Mouse (Mus musculus) embryonic fibroblast, embryonic 13.5 days (primary cell): ENCODE measurements around the gene Limk2. TPM values are rescaled to one million over a fixed set of nuclear protein-coding genes. Genes with fewer than 3 reads are reported as not detected.

Experiments used
- H3K27ac ChIP-seq: 2 replicates; pipeline ENCODE4 v1.5.1; 2012; ENCODE audit warnings: low read length, control low read depth, inconsistent platforms; ENCODE audit not compliant: insufficient read depth
- H3K4me1 ChIP-seq: 2 replicates; pipeline ENCODE4 v1.6.1; 2011; ENCODE audit warnings: low read length; ENCODE audit not compliant: control insufficient read depth, insufficient read depth
- H3K4me3 ChIP-seq: 2 replicates; pipeline ENCODE4 v1.5.1; 2011; ENCODE audit warnings: mild to moderate bottlenecking, control low read depth, low read length; ENCODE audit not compliant: insufficient read depth
- CTCF ChIP-seq: IDR thresholded peaks from 2 replicates; pipeline ENCODE4 v1.5.1; 2011; ENCODE audit warnings: mild to moderate bottlenecking, control low read depth, low read length, moderate library complexity, borderline replicate concordance; ENCODE audit not compliant: insufficient read depth
- POLR2A ChIP-seq: IDR thresholded peaks from 2 replicates; pipeline ENCODE4 v1.6.1; 2011; ENCODE audit warnings: low read depth, mild to moderate bottlenecking, control low read depth, low read length, moderate library complexity
- polyA plus RNA-seq: library from polyadenylated mRNA; stranded (reverse); fragments of >200 nt; gene quantifications from 2 replicates; pipeline ENCODE4 v1.2.4, GENCODE M21; 2011; ENCODE audit warnings: low read depth; ENCODE audit not compliant: missing spikeins, insufficient read length

Gene Limk2
- polyA plus RNA-seq, 1 experiment = 58.3 TPM

GRCm38 (mm10) chr11:3416399-3416798 lies 7.4 kb upstream of the Limk2 start:
- Histone ChIP-seq H3K4me3 (no peak overlapping the region), H3K27ac (no peak overlapping the region), H3K4me1 (no peaks in the 10 kb centered on the region)
- TF ChIP-seq CTCF (no peak), POLR2A (no peak)

- H3K27ac ChIP-seq = no peak overlapping the region
- 0 out of 2 replicates have a peak, but pooled peaks cover 2% of the 10 kb centered on the region for H3K4me1 ChIP-seq
- no peak overlapping the region for H3K4me3 ChIP-seq
- TF ChIP-seq CTCF (no peak), POLR2A (no peak)
Observed at GRCm38 (mm10) chr11:3412111-3412510, 3.1 kb upstream of the Limk2 start.

DNA sequence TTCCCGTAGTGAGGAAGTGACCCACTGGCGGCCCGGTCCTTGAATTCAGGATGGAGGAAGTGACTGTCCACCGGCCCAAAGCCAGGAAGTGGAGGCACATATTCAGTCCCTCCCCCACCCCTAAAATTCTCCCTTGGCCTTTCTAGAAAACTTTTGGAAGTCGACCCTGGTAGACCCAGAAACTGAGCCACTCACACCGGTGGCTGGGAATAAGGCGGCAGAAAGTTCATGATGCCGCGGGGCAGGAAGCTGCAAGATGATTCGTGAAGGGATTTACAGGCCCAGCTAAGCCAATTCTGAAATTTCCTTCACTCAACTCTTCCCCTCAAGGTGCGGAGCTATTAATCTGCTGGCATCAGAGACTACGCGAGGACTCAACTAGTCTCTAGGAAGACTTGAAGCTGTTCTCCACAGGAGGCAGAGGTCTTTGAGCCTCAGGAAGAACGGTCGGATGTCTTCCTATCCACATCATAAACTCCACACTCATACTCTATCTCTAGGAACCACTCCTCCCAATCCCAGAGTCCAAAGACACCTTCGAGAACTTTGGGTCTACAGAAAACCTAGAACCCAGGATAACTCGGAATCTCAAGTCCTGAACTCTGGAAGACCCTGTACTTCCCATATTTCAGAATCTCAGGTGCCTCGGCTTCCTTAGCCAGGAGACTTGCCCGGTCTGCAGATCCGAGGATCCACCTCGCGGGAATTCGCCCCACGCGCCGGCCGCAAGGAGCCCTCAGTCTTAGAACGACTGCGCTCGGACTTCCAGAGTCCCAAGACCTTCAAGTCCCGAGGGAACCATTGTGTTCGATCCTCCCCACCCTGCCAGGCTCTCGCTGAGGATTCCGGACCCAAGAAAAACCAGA lies 625 bp downstream of the Limk2 start:
- TF ChIP-seq POLR2A = no peak
- no peak for TF ChIP-seq CTCF
- no peak overlapping the region for H3K27ac ChIP-seq
- peak overlapping the region; percentile 79 for H3K4me3 ChIP-seq
- H3K4me1 ChIP-seq = 0 out of 2 replicates have a peak, but pooled peaks cover 2% of the 10 kb centered on the region

GRCm38 (mm10) chr11:3404287-3405047 lies 4.5 kb downstream of the Limk2 start:
- TF ChIP-seq POLR2A = no peak
- TF ChIP-seq CTCF = no peak
- no peak overlapping the region for H3K4me3 ChIP-seq
- H3K4me1 ChIP-seq = 0 out of 2 replicates have a peak, but pooled peaks cover 2% of the 10 kb centered on the region
- no peak overlapping the region for H3K27ac ChIP-seq

GRCm38 (mm10) chr11:3403024-3403423 lies 6.0 kb downstream of the Limk2 start:
- H3K4me1 ChIP-seq = 0 out of 2 replicates have a peak, but pooled peaks cover 2% of the 10 kb centered on the region
- no peak for TF ChIP-seq CTCF
- TF ChIP-seq POLR2A = no peak
- no peak overlapping the region for H3K4me3 ChIP-seq
- no peak overlapping the region for H3K27ac ChIP-seq

DNA sequence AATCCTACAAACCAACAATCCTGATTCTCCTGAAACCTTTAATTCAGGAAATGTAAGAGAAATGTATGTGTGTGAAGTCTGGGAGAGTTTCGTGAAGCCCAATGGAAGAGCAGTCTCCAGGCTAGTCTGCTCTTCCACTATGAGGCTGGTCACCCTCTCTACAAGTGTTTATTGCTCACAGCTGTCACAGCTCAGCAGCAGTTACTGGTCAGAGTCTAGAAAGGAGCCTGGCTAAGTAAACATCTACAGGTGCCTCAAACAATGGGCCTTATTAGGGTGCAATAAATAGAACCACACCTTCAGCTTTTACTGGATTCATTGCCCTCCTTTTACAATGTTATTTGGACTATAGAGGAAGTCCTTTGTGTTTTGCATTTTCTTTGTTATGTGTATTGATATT lies 10.7 kb downstream of the Limk2 start:
- no peak overlapping the region for H3K27ac ChIP-seq
- TF ChIP-seq POLR2A = no peak
- TF ChIP-seq CTCF = no peak
- H3K4me3 ChIP-seq = no peak overlapping the region

DNA sequence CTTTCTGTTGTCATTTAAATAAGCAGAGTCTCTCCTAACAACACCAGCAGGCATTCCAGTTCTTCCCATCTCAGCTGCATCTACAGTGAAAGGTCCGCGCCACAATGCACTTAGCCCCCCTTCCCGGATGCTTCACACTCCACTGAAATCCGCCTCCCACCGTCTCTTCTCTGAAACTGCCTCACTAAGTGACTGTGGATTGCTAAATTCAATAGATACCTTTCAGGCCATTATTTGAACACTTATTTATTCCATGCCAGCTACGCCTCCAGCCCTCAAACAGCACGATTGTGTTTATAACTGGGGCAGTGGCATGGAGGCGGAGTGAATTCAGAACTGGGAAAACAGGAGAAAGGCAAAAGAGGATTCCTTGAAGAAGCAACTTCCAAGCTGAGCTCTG lies 12.4 kb downstream of the Limk2 start:
- peaks cover 4% of the 10 kb centered on the region; the same call in 1 of the 2 replicates for H3K4me1 ChIP-seq
- TF ChIP-seq CTCF = no peak
- TF ChIP-seq POLR2A = no peak
- H3K27ac ChIP-seq = no peak overlapping the region
- no peak overlapping the region for H3K4me3 ChIP-seq

More for the DNA sequence above, 10.7 kb downstream of the Limk2 start:
- peaks cover 4% of the 10 kb centered on the region; the same call in 1 of the 2 replicates for H3K4me1 ChIP-seq

DNA sequence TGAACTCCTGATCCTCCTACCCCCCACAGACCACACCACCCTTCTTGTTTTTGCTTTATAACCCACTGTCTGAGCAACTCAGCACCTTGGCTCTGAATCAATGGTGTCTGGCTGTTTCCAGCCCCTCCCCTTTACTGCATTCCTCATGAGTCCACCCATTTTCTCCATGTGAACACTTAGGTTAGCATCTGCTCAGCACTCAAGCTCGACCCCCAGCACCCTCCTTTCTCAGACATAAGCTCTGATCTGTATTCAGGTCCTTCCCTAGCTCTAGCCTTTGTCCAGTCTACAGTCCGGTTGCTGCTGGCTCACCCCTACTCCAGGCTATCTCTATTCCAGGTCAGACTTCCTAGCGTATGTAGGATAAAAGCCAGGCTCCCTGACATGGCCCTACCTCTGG lies 12.9 kb downstream of the Limk2 start:
- TF ChIP-seq CTCF = no peak
- no peak for TF ChIP-seq POLR2A

DNA sequence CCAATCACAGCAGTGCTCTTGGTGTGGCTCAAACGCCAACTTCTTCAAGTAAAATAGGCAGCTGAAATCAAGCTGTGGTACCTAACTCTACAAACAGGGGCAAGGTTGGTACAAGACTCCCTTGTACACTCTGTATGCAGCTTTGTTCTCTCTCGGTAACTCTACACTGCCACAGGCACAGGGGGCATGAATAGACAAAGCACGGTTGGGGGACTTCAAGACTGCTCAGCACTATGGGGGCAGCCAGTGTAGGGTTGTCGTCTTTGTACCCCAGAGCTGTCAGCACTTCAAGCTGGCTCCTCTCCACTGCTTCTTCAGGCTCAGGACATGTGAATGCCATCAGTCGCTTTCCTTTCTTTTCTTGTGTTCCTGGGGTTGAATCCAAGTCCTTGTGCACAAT lies 14.5 kb downstream of the Limk2 start:
- Histone ChIP-seq H3K4me1 (peaks cover 4% of the 10 kb centered on the region; the same call in 1 of the 2 replicates), H3K4me3 (no peak overlapping the region), H3K27ac (no peak overlapping the region)
- TF ChIP-seq POLR2A (no peak), CTCF (no peak)

More for the DNA sequence above, 12.9 kb downstream of the Limk2 start:
- Histone ChIP-seq H3K27ac (no peak overlapping the region), H3K4me1 (peaks cover 4% of the 10 kb centered on the region; the same call in 1 of the 2 replicates), H3K4me3 (no peak overlapping the region)

DNA sequence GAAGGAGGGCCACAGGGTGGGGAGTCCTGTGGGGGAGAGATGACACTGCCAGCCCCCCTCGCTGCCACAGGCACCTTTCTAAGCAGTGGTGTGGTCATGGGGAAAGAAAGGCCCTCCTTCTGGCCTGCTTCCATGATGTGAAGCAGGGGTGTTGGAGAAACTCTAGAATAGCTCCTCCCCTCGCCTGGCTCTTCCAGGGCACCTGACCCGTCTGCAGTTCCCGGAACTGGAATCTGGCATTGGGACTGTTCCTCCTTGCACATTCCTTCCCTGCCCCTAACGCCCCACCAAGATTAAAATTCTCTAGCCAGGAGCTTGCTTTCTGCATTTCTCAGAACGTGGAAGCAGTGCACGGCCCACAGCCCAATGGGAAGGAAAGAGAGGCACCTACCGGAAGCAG lies 16.5 kb downstream of the Limk2 start:
- H3K4me3 ChIP-seq = no peak overlapping the region
- peaks cover 4% of the 10 kb centered on the region; the same call in 1 of the 2 replicates for H3K4me1 ChIP-seq
- no peak for TF ChIP-seq POLR2A
- no peak for TF ChIP-seq CTCF
- H3K27ac ChIP-seq = no peak overlapping the region

GRCm38 (mm10) chr11:3390789-3391188 lies 18.2 kb downstream of the Limk2 start:
- H3K4me1 ChIP-seq = no peaks in the 10 kb centered on the region
- TF ChIP-seq POLR2A (no peak), CTCF (no peak)

More at GRCm38 (mm10) chr11:3390789-3391188, 18.2 kb downstream of the Limk2 start:
- H3K4me3 ChIP-seq = no peak overlapping the region
- no peak overlapping the region for H3K27ac ChIP-seq
